Mouse (Mus musculus): ENCODE measurements around the gene Naif1. TPM values are rescaled to one million over a fixed set of nuclear protein-coding genes. Genes with fewer than 3 reads are reported as not detected.
A peak's percentile ranks its signal among the peaks of the same experiment; 100 is the strongest.

The Naif1 gene
- total and polyA plus RNA-seq, 2 experiments from 2014 or later: 3.9 to 4.5 TPM

- DNase-seq: no peak
Observed at GRCm38 (mm10) chr2:32438733-32439132, 11.5 kb upstream of the Naif1 start.

GRCm38 (mm10) chr2:32439177-32439576 is 11.1 kb upstream of the Naif1 start:
- H3K36me3 ChIP-seq (ENCODE audit: insufficient read depth): no peaks in the 10 kb centered on the region; the same call in 1 of the 2 replicates
- ATAC-seq (no peak), DNase-seq (no peak)
- WGBS: 17% methylated on average over 6 of the region's 6 CpGs
- H3K4me2 ChIP-seq (ENCODE audit: low read depth): no peak overlapping the region
- no peaks in the 10 kb centered on the region for H3K4me1 ChIP-seq (ENCODE audit: insufficient read depth)
- H3K27me3 ChIP-seq (ENCODE audit: insufficient read depth, low read length): no peaks in the 10 kb centered on the region
- H3K9me3 ChIP-seq (ENCODE audit: low read length): no peaks in the 10 kb centered on the region
- no peak overlapping the region for H3K9ac ChIP-seq
- TF ChIP-seq CTCF (IDR thresholded peaks at IDR 0.05; ENCODE audit: low read depth): no peak
- H3K27ac ChIP-seq (ENCODE audit: low read depth, low read length): no peak overlapping the region
- no peak overlapping the region for H3K4me3 ChIP-seq (ENCODE audit: low read depth, low read length)

More at GRCm38 (mm10) chr2:32438733-32439132, 11.5 kb upstream of the Naif1 start:
- H3K4me1 ChIP-seq (ENCODE audit: insufficient read depth): no peaks in the 10 kb centered on the region
- no peak overlapping the region for H3K9ac ChIP-seq
- TF ChIP-seq CTCF (IDR thresholded peaks at IDR 0.05; ENCODE audit: low read depth): no peak
- no peaks in the 10 kb centered on the region for H3K9me3 ChIP-seq (ENCODE audit: low read length)
- no peak overlapping the region for H3K4me2 ChIP-seq (ENCODE audit: low read depth)
- H3K27ac ChIP-seq (ENCODE audit: low read depth, low read length): no peak overlapping the region
- 69% methylated on average over 3 of the region's 3 CpGs for WGBS
- no peaks in the 10 kb centered on the region for H3K36me3 ChIP-seq (ENCODE audit: insufficient read depth)
- ATAC-seq: no peak
- H3K4me3 ChIP-seq (ENCODE audit: low read depth, low read length): no peak overlapping the region
- no peaks in the 10 kb centered on the region for H3K27me3 ChIP-seq (ENCODE audit: insufficient read depth, low read length)

GRCm38 (mm10) chr2:32440164-32440563 is 10.1 kb upstream of the Naif1 start:
- WGBS: 22% methylated on average over 2 of the region's 2 CpGs
- H3K27ac ChIP-seq (ENCODE audit: low read depth, low read length): peak overlapping the region; percentile 45; the same call in 1 of the 2 replicates

GRCm38 (mm10) chr2:32440632-32441031 is 9.6 kb upstream of the Naif1 start:
- ATAC-seq (no peak), DNase-seq (no peak)
- H3K4me1 ChIP-seq (ENCODE audit: insufficient read depth): no peaks in the 10 kb centered on the region
- 67% methylated on average over 1 of the region's 1 CpGs for WGBS
- no peak overlapping the region for H3K9ac ChIP-seq
- no peaks in the 10 kb centered on the region for H3K27me3 ChIP-seq (ENCODE audit: insufficient read depth, low read length)
- TF ChIP-seq CTCF (IDR thresholded peaks at IDR 0.05; ENCODE audit: low read depth): no peak
- H3K9me3 ChIP-seq (ENCODE audit: low read length): no peaks in the 10 kb centered on the region
- H3K36me3 ChIP-seq (ENCODE audit: insufficient read depth): no peaks in the 10 kb centered on the region; the same call in 1 of the 2 replicates
- no peak overlapping the region for H3K27ac ChIP-seq (ENCODE audit: low read depth, low read length)
- no peak overlapping the region for H3K4me3 ChIP-seq (ENCODE audit: low read depth, low read length)
- H3K4me2 ChIP-seq (ENCODE audit: low read depth): no peak overlapping the region

More at GRCm38 (mm10) chr2:32440164-32440563, 10.1 kb upstream of the Naif1 start:
- Histone ChIP-seq H3K9me3 (ENCODE audit: low read length) (no peaks in the 10 kb centered on the region), H3K27me3 (ENCODE audit: insufficient read depth, low read length) (no peaks in the 10 kb centered on the region), H3K4me2 (ENCODE audit: low read depth) (no peak overlapping the region), H3K9ac (no peak overlapping the region), H3K4me1 (ENCODE audit: insufficient read depth) (no peaks in the 10 kb centered on the region), H3K4me3 (ENCODE audit: low read depth, low read length) (no peak overlapping the region), H3K36me3 (ENCODE audit: insufficient read depth) (no peaks in the 10 kb centered on the region; the same call in 1 of the 2 replicates)
- DNase-seq: no peak
- ATAC-seq: no peak
- no peak for TF ChIP-seq CTCF (IDR thresholded peaks at IDR 0.05; ENCODE audit: low read depth)

- Histone ChIP-seq H3K4me3 (ENCODE audit: low read depth, low read length) (no peak overlapping the region), H3K9me3 (ENCODE audit: low read length) (no peaks in the 10 kb centered on the region), H3K9ac (no peak overlapping the region), H3K4me2 (ENCODE audit: low read depth) (no peak overlapping the region), H3K4me1 (ENCODE audit: insufficient read depth) (no peaks in the 10 kb centered on the region), H3K27ac (ENCODE audit: low read depth, low read length) (no peak overlapping the region), H3K27me3 (ENCODE audit: insufficient read depth, low read length) (no peaks in the 10 kb centered on the region), H3K36me3 (ENCODE audit: insufficient read depth) (no peaks in the 10 kb centered on the region; the same call in 1 of the 2 replicates)
- WGBS: 93% methylated on average over 2 of the region's 2 CpGs
- ATAC-seq: no peak
- no peak for DNase-seq
- TF ChIP-seq CTCF (IDR thresholded peaks at IDR 0.05; ENCODE audit: low read depth): no peak
Observed at GRCm38 (mm10) chr2:32441550-32441949, 8.7 kb upstream of the Naif1 start.

GRCm38 (mm10) chr2:32445535-32445934 is 4.7 kb upstream of the Naif1 start:
- Histone ChIP-seq H3K9ac (no peak overlapping the region), H3K36me3 (ENCODE audit: insufficient read depth) (no peaks in the 10 kb centered on the region; the same call in 1 of the 2 replicates), H3K27me3 (ENCODE audit: insufficient read depth, low read length) (no peaks in the 10 kb centered on the region), H3K27ac (ENCODE audit: low read depth, low read length) (no peak overlapping the region), H3K4me3 (ENCODE audit: low read depth, low read length) (no peak overlapping the region), H3K9me3 (ENCODE audit: low read length) (no peaks in the 10 kb centered on the region), H3K4me2 (ENCODE audit: low read depth) (no peak overlapping the region), H3K4me1 (ENCODE audit: insufficient read depth) (peaks cover 8% of the 10 kb centered on the region)
- 73% methylated on average over 1 of the region's 1 CpGs for WGBS
- TF ChIP-seq CTCF (IDR thresholded peaks at IDR 0.05; ENCODE audit: low read depth): no peak
- ATAC-seq: no peak
- DNase-seq: no peak

GRCm38 (mm10) chr2:32447264-32447936 is 2.9 kb upstream of the Naif1 start:
- no peaks in the 10 kb centered on the region; the same call in 1 of the 2 replicates for H3K36me3 ChIP-seq (ENCODE audit: insufficient read depth)
- peak; percentile 34 for DNase-seq
- peak; percentile 9; the same call in 1 of the 2 replicates for TF ChIP-seq CTCF (IDR thresholded peaks at IDR 0.05; ENCODE audit: low read depth)
- H3K4me3 ChIP-seq (ENCODE audit: low read depth, low read length): no peak overlapping the region
- H3K9me3 ChIP-seq (ENCODE audit: low read length): no peaks in the 10 kb centered on the region
- no peaks in the 10 kb centered on the region for H3K27me3 ChIP-seq (ENCODE audit: insufficient read depth, low read length)
- H3K9ac ChIP-seq: 0 out of 2 replicates have a peak overlapping the region, but pooled peaks have one; percentile 19
- peaks cover 8% of the 10 kb centered on the region for H3K4me1 ChIP-seq (ENCODE audit: insufficient read depth)
- ATAC-seq: no peak
- H3K4me2 ChIP-seq (ENCODE audit: low read depth): peak overlapping the region; percentile 31; the same call in 1 of the 2 replicates
- WGBS: 32% methylated on average over 9 of the region's 9 CpGs
- H3K27ac ChIP-seq (ENCODE audit: low read depth, low read length): peak overlapping the region; percentile 68

All from forebrain, postnatal 0 days (tissue).